Mouse (Mus musculus) heart, postnatal 0 days (tissue): ENCODE measurements around the gene Plcb4.

ENCODE experiments used
- CTCF ChIP-seq: IDR thresholded peaks from 2 replicates; pipeline ENCODE4 v1.5.1; 2016; ENCODE audit warnings: antibody characterized with exemption, control low read depth, low read depth
- EP300 ChIP-seq: IDR thresholded peaks from 2 replicates; pipeline ENCODE4 v1.6.1; 2016; ENCODE audit warnings: antibody characterized with exemption, low read depth

- TF ChIP-seq CTCF: no peak
- TF ChIP-seq EP300: peak; percentile 33; the same call in 1 of the 2 replicates
These were observed 21.2 kb downstream of the Plcb4 start for GRCm38 (mm10) chr2:135680001-135680400.
